ENCODE assay signal across 9 mouse cellular contexts in the genomic region with DNA sequence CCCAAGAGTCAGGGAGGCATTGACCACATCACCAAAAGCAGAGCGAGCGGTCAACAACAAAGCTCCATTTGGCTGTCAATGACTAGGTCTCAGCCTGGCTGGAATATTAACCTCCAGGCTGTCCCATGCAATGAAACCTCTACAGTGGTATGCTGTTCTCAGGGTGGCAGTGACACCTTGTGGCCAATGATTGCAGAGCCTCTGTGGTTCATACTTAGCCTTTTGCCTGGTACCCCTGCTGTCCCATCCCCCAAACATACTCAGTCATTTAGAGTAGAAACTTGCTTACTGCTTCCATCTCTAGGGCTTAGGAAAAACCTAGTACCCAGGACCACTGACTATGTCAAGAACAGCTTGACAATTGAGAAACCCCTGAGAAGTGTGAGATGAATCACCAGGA. TPM values are rescaled to one million over a fixed set of nuclear protein-coding genes. Genes with fewer than 3 reads are reported as not detected.
DNase-seq lines count a peak whose midpoint lies in the region; ATAC-seq lines count a peak whose summit lies in the region.
"Had no signal": no experiment of that assay in that cellular context is flagged by ENCODE, and none has a peak within 500 bp of the region (broad histone marks: within the 10 kb centered on the region; RNA-seq: fewer than 3 reads in every experiment).

No protein-coding gene starts in this region.

- H3K27me3 ChIP-seq in embryonic facial prominence, embryonic 10.5 days (replicated peaks; ENCODE audit: low read depth, poor library complexity, severe bottlenecking) = no peaks in the 10 kb centered on the region
- H3K27me3 ChIP-seq in heart, embryonic 12.5 days (replicated peaks) = peaks cover 78% of the 10 kb centered on the region
- no peaks in the 10 kb centered on the region for H3K27me3 ChIP-seq in kidney, embryonic 15.5 days
- H3K27me3 ChIP-seq in liver, embryonic 13.5 days = no peaks in the 10 kb centered on the region
- no peaks in the 10 kb centered on the region for H3K27me3 ChIP-seq in neural tube, embryonic 14.5 days (ENCODE audit: control insufficient read depth, insufficient read depth, low read length)
- H3K27me3 ChIP-seq: embryonic facial prominence, embryonic 12.5 days had no signal

- no peaks in the 10 kb centered on the region for H3K36me3 ChIP-seq in embryonic facial prominence, embryonic 10.5 days (replicated peaks)
- no peaks in the 10 kb centered on the region for H3K36me3 ChIP-seq in heart, embryonic 12.5 days
- no peaks in the 10 kb centered on the region for H3K36me3 ChIP-seq in kidney, embryonic 15.5 days
- H3K36me3 ChIP-seq in liver, embryonic 13.5 days = no peaks in the 10 kb centered on the region
- H3K36me3 ChIP-seq in neural tube, embryonic 14.5 days (ENCODE audit: control insufficient read depth, insufficient read depth, low read length) = no peaks in the 10 kb centered on the region; the same call in 1 of the 2 replicates
- H3K36me3 ChIP-seq: embryonic facial prominence, embryonic 12.5 days had no signal

- H3K9ac ChIP-seq in heart, embryonic 12.5 days = no peak overlapping the region
- no peak overlapping the region for H3K9ac ChIP-seq in kidney, embryonic 15.5 days
- H3K9ac ChIP-seq in liver, embryonic 13.5 days = no peak overlapping the region
- H3K9ac ChIP-seq in neural tube, embryonic 14.5 days (replicated peaks; ENCODE audit: low read depth, low read length) = no peak overlapping the region
- H3K9ac ChIP-seq: embryonic facial prominence, embryonic 12.5 days had no signal

- peak; percentile 49; the same call in 1 of the 2 replicates for ATAC-seq in heart, embryonic 12.5 days (ENCODE audit: insufficient number of reproducible peaks, low FRiP score)
- ATAC-seq in kidney, embryonic 15.5 days (replicated peaks; ENCODE audit: low FRiP score) = peak; percentile 71; the same call in 1 of the 2 replicates
- no peak for ATAC-seq in liver, embryonic 13.5 days (ENCODE audit: low read depth)
- peak; percentile 92; the same call in 1 of the 2 replicates for ATAC-seq in neural tube, embryonic 14.5 days (ENCODE audit: low read depth)

- H3K4me3 ChIP-seq in embryonic facial prominence, embryonic 10.5 days = no peak overlapping the region
- H3K4me3 ChIP-seq in heart, embryonic 12.5 days = no peak overlapping the region
- no peak overlapping the region for H3K4me3 ChIP-seq in kidney, embryonic 15.5 days (replicated peaks)
- H3K4me3 ChIP-seq in liver, embryonic 13.5 days (replicated peaks) = no peak overlapping the region
- H3K4me3 ChIP-seq in neural tube, embryonic 14.5 days (ENCODE audit: low read depth, low read length) = no peak overlapping the region
- H3K4me3 ChIP-seq: embryonic facial prominence, embryonic 12.5 days had no signal

- H3K9me3 ChIP-seq in embryonic facial prominence, embryonic 10.5 days = no peaks in the 10 kb centered on the region
- no peaks in the 10 kb centered on the region for H3K9me3 ChIP-seq in heart, embryonic 12.5 days (replicated peaks)
- H3K9me3 ChIP-seq in kidney, embryonic 15.5 days (replicated peaks) = no peaks in the 10 kb centered on the region
- no peaks in the 10 kb centered on the region for H3K9me3 ChIP-seq in liver, embryonic 13.5 days (replicated peaks)
- no peaks in the 10 kb centered on the region for H3K9me3 ChIP-seq in neural tube, embryonic 14.5 days (ENCODE audit: control insufficient read depth, low read length)
- H3K9me3 ChIP-seq: embryonic facial prominence, embryonic 12.5 days had no signal

- no peak overlapping the region for H3K4me2 ChIP-seq in heart, embryonic 12.5 days
- no peak overlapping the region for H3K4me2 ChIP-seq in kidney, embryonic 15.5 days
- H3K4me2 ChIP-seq in liver, embryonic 13.5 days = no peak overlapping the region
- no peak overlapping the region for H3K4me2 ChIP-seq in neural tube, embryonic 14.5 days (ENCODE audit: low read depth, low read length)
- H3K4me2 ChIP-seq: embryonic facial prominence, embryonic 12.5 days had no signal

- peak; percentile 69 for DNase-seq in 416B (ENCODE audit: low read depth)
- DNase-seq in adrenal gland, postnatal 25 days = peak; percentile 73
- peak; percentile 71 for DNase-seq in embryonic facial prominence, embryonic 10.5 days (ENCODE audit: low spot score)
- peak; percentile 3 for DNase-seq in liver, embryonic 13.5 days
- DNase-seq in thymus, postnatal 4 days = peak; percentile 62

- H3K27ac ChIP-seq in embryonic facial prominence, embryonic 10.5 days (replicated peaks) = no peak overlapping the region
- no peak overlapping the region for H3K27ac ChIP-seq in heart, embryonic 12.5 days (ENCODE audit: poor library complexity, severe bottlenecking)
- no peak overlapping the region for H3K27ac ChIP-seq in kidney, embryonic 15.5 days
- H3K27ac ChIP-seq in liver, embryonic 13.5 days = no peak overlapping the region
- H3K27ac ChIP-seq in neural tube, embryonic 14.5 days (ENCODE audit: low read depth, low read length) = no peak overlapping the region
- H3K27ac ChIP-seq: embryonic facial prominence, embryonic 12.5 days had no signal

- peaks cover 19% of the 10 kb centered on the region for H3K4me1 ChIP-seq in embryonic facial prominence, embryonic 10.5 days
- H3K4me1 ChIP-seq in heart, embryonic 12.5 days (replicated peaks) = peaks cover 25% of the 10 kb centered on the region
- peaks cover 24% of the 10 kb centered on the region for H3K4me1 ChIP-seq in kidney, embryonic 15.5 days
- H3K4me1 ChIP-seq in liver, embryonic 13.5 days (replicated peaks) = no peaks in the 10 kb centered on the region
- H3K4me1 ChIP-seq in neural tube, embryonic 14.5 days (ENCODE audit: control insufficient read depth, insufficient read depth, low read length) = no peaks in the 10 kb centered on the region

- WGBS in embryonic facial prominence, embryonic 10.5 days = 61% methylated on average over 2 of the region's 2 CpGs
- 43% methylated on average over 2 of the region's 2 CpGs for WGBS in heart, embryonic 12.5 days
- WGBS in kidney, embryonic 15.5 days = 46% methylated on average over 2 of the region's 2 CpGs
- 50% methylated on average over 2 of the region's 2 CpGs for WGBS in liver, embryonic 13.5 days (ENCODE audit: insufficient replicate concordance)
- 49% methylated on average over 2 of the region's 2 CpGs for WGBS in neural tube, embryonic 14.5 days

RNA-seq across cellular contexts. Expression of gene Timp4, which starts 15.9 kb away (rescaled TPM):
- total RNA-seq in adrenal gland, postnatal 25 days (2021) = 3.3 and 3.4 TPM in 2 replicates
- 0.16 and 0.35 TPM in 2 replicates for polyA plus RNA-seq in embryonic facial prominence, embryonic 10.5 days (2016; fragmentation: Nextera tagmentation; extraction: Ambion mirVana)
- 0.18 TPM in 1 of 2 replicates, not detected in the other for polyA plus RNA-seq in heart, embryonic 12.5 days (2016; fragmentation: Nextera tagmentation; extraction: Ambion mirVana)
- polyA plus RNA-seq in kidney, embryonic 15.5 days (2015; fragmentation: Nextera tagmentation; extraction: Ambion mirVana) = 0.33 and 0.36 TPM in 2 replicates
- 0.02 and 0.03 TPM in 2 replicates for polyA plus RNA-seq in liver, embryonic 13.5 days (2015; fragmentation: Nextera tagmentation; extraction: Ambion mirVana)
- polyA plus RNA-seq in neural tube, embryonic 14.5 days (2014; fragmentation: Nextera tagmentation; extraction: Ambion mirVana) = 17.0 and 32.1 TPM in 2 replicates

RNA-seq across cellular contexts. Expression of gene Gm17482, which starts 40.8 kb away (rescaled TPM):
- total RNA-seq in adrenal gland, postnatal 25 days (2021) = not detected in 2 replicates
- not detected in 2 replicates for polyA plus RNA-seq in embryonic facial prominence, embryonic 10.5 days (2016; fragmentation: Nextera tagmentation; extraction: Ambion mirVana)
- polyA plus RNA-seq in heart, embryonic 12.5 days (2016; fragmentation: Nextera tagmentation; extraction: Ambion mirVana) = not detected in 2 replicates
- polyA plus RNA-seq in kidney, embryonic 15.5 days (2015; fragmentation: Nextera tagmentation; extraction: Ambion mirVana) = not detected in 2 replicates
- not detected in 2 replicates for polyA plus RNA-seq in liver, embryonic 13.5 days (2015; fragmentation: Nextera tagmentation; extraction: Ambion mirVana)
- polyA plus RNA-seq in neural tube, embryonic 14.5 days (2014; fragmentation: Nextera tagmentation; extraction: Ambion mirVana) = not detected in 2 replicates
- polyA plus RNA-seq: embryonic facial prominence, embryonic 12.5 days had no signal

Comparison
In these comparisons a context has a peak if more than half of its experiments do, and no peak if none do; other contexts are left out.
1. DNase-seq: peak in every context shown above with its lines; median percentile 73 in adrenal gland, postnatal 25 days; 71 in embryonic facial prominence, embryonic 10.5 days; 69 in 416B; 62 in thymus, postnatal 4 days; 3 in liver, embryonic 13.5 days.
2. RNA of gene Timp4, which starts 15.9 kb away (polyA plus RNA-seq): 17.0 to 32.1 TPM in neural tube, embryonic 14.5 days; 0.33 to 0.36 TPM in kidney, embryonic 15.5 days, 0.16 to 0.35 TPM in embryonic facial prominence, embryonic 10.5 days, 0.02 to 0.03 TPM in liver, embryonic 13.5 days and 0.18 TPM in heart, embryonic 12.5 days; every median in the first group is over 10 times any median in the second.